Mouse (Mus musculus) thymus, adult 2 months (tissue): ENCODE measurements at regions not wholly inside any gene's neighbourhood (a gene's known extent, or its start where the extent isn't known, plus 50 kb on each side); places are given as distances from the start of the nearest gene placed in this dataset.

Experiments
- CTCF ChIP-seq: fragments of 200-500 bp; IDR thresholded peaks from 2 replicates; pipeline ENCODE4 v1.5.1; 2012; ENCODE audit warnings: mild to moderate bottlenecking, control low read depth, low read length, moderate library complexity, borderline replicate concordance; ENCODE audit not compliant: control insufficient read depth, poor library complexity, insufficient read depth; ENCODE audit errors: extremely low read depth
- POLR2A ChIP-seq: fragments of 200-500 bp; IDR thresholded peaks from 2 replicates; pipeline ENCODE4 v1.6.1; 2012; ENCODE audit warnings: mild to moderate bottlenecking, low read length, control low read depth, moderate library complexity; ENCODE audit not compliant: control insufficient read depth, poor library complexity, insufficient read depth; ENCODE audit errors: extremely low read depth

GRCm38 (mm10) chr5:75829850-75830625, 148.2 kb downstream of the Kdr start:
- no peak for TF ChIP-seq CTCF
- TF ChIP-seq POLR2A, result no peak
